Comparison of ENCODE assay signal across 8 mouse cellular contexts in genomic region chr11:96861878-96862289, GRCm38 (mm10). TPM values are rescaled to one million over a fixed set of nuclear protein-coding genes. Genes with fewer than 3 reads are reported as not detected.
DNase-seq lines count a peak whose midpoint lies in the region; ATAC-seq and TF ChIP-seq lines count a peak whose summit lies in the region.

No protein-coding gene starts in this region.

- TF ChIP-seq CTCF in bone marrow macrophage, adult 2 months (IDR thresholded peaks at IDR 0.05; ENCODE audit: low read depth, low read length), result peak; percentile 66
- peak; percentile 95 for TF ChIP-seq CTCF in embryonic fibroblast, embryonic 13.5 days (IDR thresholded peaks at IDR 0.05; ENCODE audit: borderline replicate concordance, insufficient read depth, low read length)
- TF ChIP-seq CTCF in liver, adult 2 months (IDR thresholded peaks at IDR 0.05; ENCODE audit: low read depth, low read length), result peak; percentile 97

- no peaks in the 10 kb centered on the region for H3K9me3 ChIP-seq in heart, embryonic 11.5 days (replicated peaks; ENCODE audit: control insufficient read depth, low read length)
- no peaks in the 10 kb centered on the region for H3K9me3 ChIP-seq in kidney, embryonic 16.5 days (ENCODE audit: low read length)

- H3K4me1 ChIP-seq in bone marrow macrophage, adult 2 months (ENCODE audit: control insufficient read depth, insufficient read depth, low read length), result peaks cover 4% of the 10 kb centered on the region; the same call in 1 of the 2 replicates
- H3K4me1 ChIP-seq in embryonic fibroblast, embryonic 13.5 days (ENCODE audit: control insufficient read depth, insufficient read depth, low read length), result peaks cover 11% of the 10 kb centered on the region
- H3K4me1 ChIP-seq in heart, embryonic 11.5 days (ENCODE audit: control insufficient read depth, insufficient read depth, low read length), result peaks cover 16% of the 10 kb centered on the region
- H3K4me1 ChIP-seq in kidney, embryonic 16.5 days (ENCODE audit: insufficient read depth, low read length), result peaks cover 33% of the 10 kb centered on the region
- peaks cover 6% of the 10 kb centered on the region; the same call in 1 of the 2 replicates for H3K4me1 ChIP-seq in liver, adult 2 months (ENCODE audit: control insufficient read depth, insufficient read depth, low read length)

- H3K4me2 ChIP-seq in heart, embryonic 11.5 days, result peak overlapping the region; percentile 94
- peak overlapping the region; percentile 93 for H3K4me2 ChIP-seq in kidney, embryonic 16.5 days (replicated peaks; ENCODE audit: low read depth, low read length)
- peak overlapping the region; percentile 93 for H3K4me2 ChIP-seq in myocyte (ENCODE audit: low read depth)

- TF ChIP-seq POLR2A in bone marrow macrophage, adult 2 months (IDR thresholded peaks at IDR 0.05; ENCODE audit: borderline replicate concordance, low read depth, low read length), result no peak
- peak; percentile 50; the same call in 1 of the 2 replicates for TF ChIP-seq POLR2A in embryonic fibroblast, embryonic 13.5 days (IDR thresholded peaks at IDR 0.05; ENCODE audit: low read depth, low read length)
- no peak for TF ChIP-seq POLR2A in liver, adult 2 months (IDR thresholded peaks at IDR 0.05; ENCODE audit: extremely low read depth, insufficient read depth, low read length)
- TF ChIP-seq POLR2A in myocyte (IDR thresholded peaks at IDR 0.05; ENCODE audit: insufficient read length, low read depth), result peak; percentile 30

- no peaks in the 10 kb centered on the region for H3K79me2 ChIP-seq in liver, adult 2 months (ENCODE audit: control insufficient read depth, insufficient read depth, low read length)
- H3K79me2 ChIP-seq in myocyte (ENCODE audit: control insufficient read depth, insufficient read depth), result no peaks in the 10 kb centered on the region

- no peaks in the 10 kb centered on the region for H3K36me3 ChIP-seq in heart, embryonic 11.5 days (ENCODE audit: control insufficient read depth, insufficient read depth, low read length)
- H3K36me3 ChIP-seq in kidney, embryonic 16.5 days (ENCODE audit: insufficient read depth, low read length), result 0 out of 2 replicates have a peak, but pooled peaks cover 4% of the 10 kb centered on the region
- no peaks in the 10 kb centered on the region for H3K36me3 ChIP-seq in liver, adult 2 months (ENCODE audit: control insufficient read depth, insufficient read depth, low read length)
- H3K36me3 ChIP-seq in myocyte (ENCODE audit: control insufficient read depth, insufficient read depth), result no peaks in the 10 kb centered on the region
- no peaks in the 10 kb centered on the region for H3K36me3 ChIP-seq in splenic B cell, adult 2 months (ENCODE audit: control insufficient read depth, insufficient read depth, low read length, poor library complexity, severe bottlenecking)

- H3K27ac ChIP-seq in bone marrow macrophage, adult 2 months (ENCODE audit: insufficient read depth, low read depth, low read length), result no peak overlapping the region
- H3K27ac ChIP-seq in embryonic fibroblast, embryonic 13.5 days (ENCODE audit: insufficient read depth, low read length), result peak overlapping the region; percentile 93
- no peak overlapping the region for H3K27ac ChIP-seq in heart, embryonic 11.5 days (ENCODE audit: low read depth, low read length)
- H3K27ac ChIP-seq in kidney, embryonic 16.5 days (ENCODE audit: low read length), result peak overlapping the region; percentile 65
- no peak overlapping the region for H3K27ac ChIP-seq in liver, adult 2 months (replicated peaks; ENCODE audit: insufficient read depth, low read depth, low read length)

- DNase-seq in A20 (ENCODE audit: low read depth, low spot score), result peak; percentile 95
- DNase-seq in liver, adult 2 months (ENCODE audit: extremely low read depth, low read depth, low spot score), result peak; percentile 83
- peak; percentile 98 for DNase-seq in splenic B cell, adult 2 months (ENCODE audit: low read depth, low spot score)

- peaks cover 3% of the 10 kb centered on the region; the same call in 1 of the 2 replicates for H3K27me3 ChIP-seq in heart, embryonic 11.5 days (ENCODE audit: control insufficient read depth, insufficient read depth, low read length)
- 0 out of 2 replicates have a peak, but pooled peaks cover 2% of the 10 kb centered on the region for H3K27me3 ChIP-seq in kidney, embryonic 16.5 days (ENCODE audit: insufficient read depth, low read length)
- H3K27me3 ChIP-seq in liver, adult 2 months (ENCODE audit: control insufficient read depth, insufficient read depth, low read length), result no peaks in the 10 kb centered on the region
- H3K27me3 ChIP-seq in myocyte (ENCODE audit: control insufficient read depth, insufficient read depth, insufficient read length), result no peaks in the 10 kb centered on the region
- no peaks in the 10 kb centered on the region for H3K27me3 ChIP-seq in splenic B cell, adult 2 months (ENCODE audit: control insufficient read depth, insufficient read depth, low read length, poor library complexity, severe bottlenecking)

- peak overlapping the region; percentile 56 for H3K9ac ChIP-seq in heart, embryonic 11.5 days (ENCODE audit: low read depth, low read length)
- H3K9ac ChIP-seq in kidney, embryonic 16.5 days (replicated peaks; ENCODE audit: low read length), result peak overlapping the region; percentile 61
- no peak overlapping the region for H3K9ac ChIP-seq in liver, adult 2 months (ENCODE audit: low read depth, low read length)

- under 1% methylated on average over 31 of the region's 31 CpGs for WGBS in heart, embryonic 11.5 days (ENCODE audit: insufficient replicate concordance)
- WGBS in kidney, embryonic 16.5 days, result under 1% methylated on average over 31 of the region's 31 CpGs
- under 1% methylated on average over 31 of the region's 31 CpGs for WGBS in liver, adult 2 months

- ATAC-seq in heart, embryonic 11.5 days (replicated peaks; ENCODE audit: insufficient number of reproducible peaks, low FRiP score, low TSS enrichment), result peak; percentile 75
- peak; percentile 86 for ATAC-seq in kidney, embryonic 16.5 days (ENCODE audit: low FRiP score, low TSS enrichment)

- no peak overlapping the region for H3ac ChIP-seq in myocyte (ENCODE audit: control insufficient read depth, insufficient read length)

- H3K4me3 ChIP-seq in bone marrow macrophage, adult 2 months (ENCODE audit: insufficient read depth, low read length), result peak overlapping the region; percentile 65
- peak overlapping the region; percentile 57 for H3K4me3 ChIP-seq in embryonic fibroblast, embryonic 13.5 days (ENCODE audit: insufficient read depth, low read length)
- H3K4me3 ChIP-seq in heart, embryonic 11.5 days (ENCODE audit: low read depth, low read length), result peak overlapping the region; percentile 55
- H3K4me3 ChIP-seq in kidney, embryonic 16.5 days (ENCODE audit: low read length), result peak overlapping the region; percentile 59
- peak overlapping the region; percentile 42 for H3K4me3 ChIP-seq in liver, adult 2 months (ENCODE audit: insufficient read depth, low read depth, low read length)
- H3K4me3 ChIP-seq in myocyte, result peak overlapping the region; percentile 28

TF ChIP-seq in myocyte, 11 proteins besides CTCF, POLR2A, EP300 and RAD21:
- TF ChIP-seq POLR2AphosphoS2 (IDR thresholded peaks at IDR 0.05; ENCODE audit: insufficient read length, low read depth), result peak; percentile 62
- TF ChIP-seq TCF3 (IDR thresholded peaks at IDR 0.05; ENCODE audit: insufficient read length, low read depth), result no peak
- TF ChIP-seq CEBPB (IDR thresholded peaks at IDR 0.05; ENCODE audit: insufficient read depth, poor library complexity, severe bottlenecking), result no peak
- no peak for TF ChIP-seq MAX (IDR thresholded peaks at IDR 0.05; ENCODE audit: low read depth)
TF ChIP-seq in myocyte: peak in this region for 1.

RNA-seq across cellular contexts. Expression of gene Copz2, which starts 12.2 kb away (rescaled TPM):
- 20.2 and 24.7 TPM in 2 replicates for polyA plus RNA-seq in bone marrow macrophage, adult 2 months (2012; ENCODE audit: insufficient read depth, insufficient read length, missing spikeins)
- 172 and 187 TPM in 2 replicates for polyA plus RNA-seq in embryonic fibroblast, embryonic 13.5 days (2011; ENCODE audit: insufficient read length, low read depth, missing spikeins)
- polyA plus RNA-seq in heart, embryonic 11.5 days (2014; fragmentation: Nextera tagmentation; extraction: Ambion mirVana), result 102 and 105 TPM in 2 replicates
- 115 and 117 TPM in 2 replicates for polyA plus RNA-seq in kidney, embryonic 16.5 days (2015; fragmentation: Nextera tagmentation; extraction: Ambion mirVana)
- total RNA-seq in liver, adult 2 months (2014; rRNA removed), result 17.2 and 20.7 TPM in 2 replicates
- 43.5 and 48.2 TPM in 2 replicates for polyA plus RNA-seq in liver, adult 2 months (2012; rRNA removed)
- 120 TPM for polyA plus RNA-seq in myocyte (2012; fragmentation: generic; extraction: Trizol)

RNA-seq across cellular contexts. Expression of gene Nfe2l1, which starts 32.1 kb away (rescaled TPM):
- 105 and 106 TPM in 2 replicates for polyA plus RNA-seq in bone marrow macrophage, adult 2 months (2012; ENCODE audit: insufficient read depth, insufficient read length, missing spikeins)
- 370 and 371 TPM in 2 replicates for polyA plus RNA-seq in embryonic fibroblast, embryonic 13.5 days (2011; ENCODE audit: insufficient read length, low read depth, missing spikeins)
- polyA plus RNA-seq in heart, embryonic 11.5 days (2014; fragmentation: Nextera tagmentation; extraction: Ambion mirVana), result 36.5 and 44.0 TPM in 2 replicates
- polyA plus RNA-seq in kidney, embryonic 16.5 days (2015; fragmentation: Nextera tagmentation; extraction: Ambion mirVana), result 93.9 and 96.8 TPM in 2 replicates
- 41.3 and 45.0 TPM in 2 replicates for total RNA-seq in liver, adult 2 months (2014; rRNA removed)
- polyA plus RNA-seq in liver, adult 2 months (2012; rRNA removed), result 106 and 107 TPM in 2 replicates
- polyA plus RNA-seq in myocyte (2012; fragmentation: generic; extraction: Trizol), result 518 TPM

RNA-seq across cellular contexts. Expression of gene Cdk5rap3, which starts 54.4 kb away (rescaled TPM):
- 26.3 and 30.0 TPM in 2 replicates for polyA plus RNA-seq in bone marrow macrophage, adult 2 months (2012; ENCODE audit: insufficient read depth, insufficient read length, missing spikeins)
- polyA plus RNA-seq in embryonic fibroblast, embryonic 13.5 days (2011; ENCODE audit: insufficient read length, low read depth, missing spikeins), result 47.6 and 55.7 TPM in 2 replicates
- 52.5 and 60.2 TPM in 2 replicates for polyA plus RNA-seq in heart, embryonic 11.5 days (2014; fragmentation: Nextera tagmentation; extraction: Ambion mirVana)
- 83.7 and 88.3 TPM in 2 replicates for polyA plus RNA-seq in kidney, embryonic 16.5 days (2015; fragmentation: Nextera tagmentation; extraction: Ambion mirVana)
- total RNA-seq in liver, adult 2 months (2014; rRNA removed), result 44.1 and 52.2 TPM in 2 replicates
- polyA plus RNA-seq in liver, adult 2 months (2012; rRNA removed), result 36.6 and 50.5 TPM in 2 replicates
- polyA plus RNA-seq in myocyte (2012; fragmentation: generic; extraction: Trizol), result 65.8 TPM

Comparison
In these comparisons a context has a peak if more than half of its experiments do, and no peak if none do; other contexts are left out.
1. H3K27ac ChIP-seq: peak in embryonic fibroblast, embryonic 13.5 days (single experiment) and kidney, embryonic 16.5 days (single experiment); none in bone marrow macrophage, adult 2 months (single experiment), heart, embryonic 11.5 days (single experiment) and liver, adult 2 months (single experiment).
2. POLR2A ChIP-seq: peak in embryonic fibroblast, embryonic 13.5 days (single experiment) and myocyte (single experiment); none in bone marrow macrophage, adult 2 months (single experiment) and liver, adult 2 months (single experiment).
3. Peak in every context shown above with its lines, with median percentiles within 50 percentile points of each other: DNase-seq, H3K4me3 ChIP-seq, CTCF ChIP-seq and H3K4me2 ChIP-seq.